Mouse (Mus musculus): ENCODE data around the gene Acbd6.

DNA sequence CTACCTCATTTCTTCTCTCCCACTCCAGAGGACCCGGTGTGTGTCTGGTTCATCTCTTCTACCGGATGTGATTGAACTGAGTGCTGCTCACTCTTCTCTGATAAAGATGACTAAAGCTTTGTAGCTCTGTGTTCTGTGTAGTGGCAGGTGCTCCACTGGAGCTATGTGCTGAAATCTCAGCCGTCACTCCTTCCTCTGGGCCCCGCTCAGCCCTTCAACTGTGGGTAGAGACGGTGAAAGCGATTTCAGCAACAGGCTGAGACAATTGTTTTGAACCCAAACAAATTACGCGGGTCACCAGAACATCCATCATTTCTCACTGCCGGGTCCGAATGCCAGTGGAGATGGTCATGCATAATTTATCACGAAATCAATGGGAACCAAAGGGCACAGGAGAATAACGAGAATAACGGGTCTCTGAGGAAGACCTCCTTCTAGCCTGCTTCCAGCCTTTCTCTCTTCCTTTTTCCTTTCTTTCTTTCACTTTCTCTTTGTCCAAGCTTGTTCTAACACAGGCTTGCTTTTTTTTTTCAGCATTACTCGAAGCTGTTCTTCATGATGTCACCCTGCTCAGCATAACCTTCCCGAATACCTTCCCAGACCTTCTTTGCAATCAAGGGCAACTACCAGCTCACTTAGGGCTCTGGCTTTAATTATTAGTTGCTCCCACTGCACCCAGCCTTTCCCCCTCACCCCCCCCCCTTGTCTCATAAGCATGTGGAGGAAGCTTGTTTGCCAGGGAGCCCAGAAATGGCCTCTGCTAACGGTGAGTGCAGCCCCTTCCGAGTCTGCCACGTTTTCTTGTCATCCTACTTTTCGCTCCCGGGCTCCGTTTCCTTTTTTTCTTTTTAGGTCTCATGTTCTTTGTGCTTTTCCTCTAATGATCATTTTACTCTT is 27.1 kb upstream of the Acbd6 start:
- TF ChIP-seq CTCF (IDR thresholded peaks at IDR 0.05; ENCODE audit: low read depth) (no peak), EP300 (IDR thresholded peaks at IDR 0.05; ENCODE audit: low read depth) (no peak)

Measured in liver, postnatal 0 days (tissue).